Mouse (Mus musculus) T-helper 17 cell (primary cell): ENCODE results near the gene Vmn2r44.

ENCODE experiments used
- in situ Hi-C, 2 experiments: fragments of 300-600 bp; cut with MboI, MseI; formaldehyde crosslinking; loops; 1 replicate in 1 of 2; 2 replicates in 1 of 2; pipeline ENCODE4 v1.15.1; 2025; ENCODE audit warnings: high pct_unique_total_duplicates in 2 of 2

Vmn2r44 gene

GRCm38 (mm10) chr7:8383233-8383632 lies at the start of gene Vmn2r44:
TSS of gene Vmn2r44 (minus strand) at chr7:8383333.
- in situ Hi-C loops, result loop anchor here in 1 of 2 experiments (25.0 kb wide), 1 partner anchor 1529 kb away; no protein-coding TSS in a partner anchor

GRCm38 (mm10) chr7:8357879-8358278 lies 25.3 kb downstream of the Vmn2r44 start:
- in situ Hi-C loops, result loop anchor here in 1 of 2 experiments (10.0 to 25.0 kb wide), 2 partner anchors 263 to 1154 kb away; no protein-coding TSS in a partner anchor
